Mouse (Mus musculus) ES-E14 (cell line): ENCODE data around the gene Hist1h4h.

Experiments
- CHD2 ChIP-seq: IDR thresholded peaks from 2 replicates; pipeline ENCODE4 v1.6.1; 2014; ENCODE audit warnings: mild to moderate bottlenecking, low read depth, low read length, inconsistent platforms
- HCFC1 ChIP-seq: IDR thresholded peaks from 2 replicates; pipeline ENCODE4 v1.6.1; 2012; ENCODE audit warnings: low read length, inconsistent platforms, borderline replicate concordance; ENCODE audit not compliant: insufficient read depth
- MAFK ChIP-seq: IDR thresholded peaks from 2 replicates; pipeline ENCODE4 v1.6.1; 2014; ENCODE audit warnings: mild to moderate bottlenecking, low read depth, low read length, inconsistent platforms; ENCODE audit not compliant: insufficient read depth
- ZC3H11A ChIP-seq: IDR thresholded peaks from 2 replicates; pipeline ENCODE4 v1.6.1; 2012; ENCODE audit warnings: low read depth, mild to moderate bottlenecking, inconsistent platforms, low read length, borderline replicate concordance
- ZNF384 ChIP-seq: IDR thresholded peaks from 2 replicates; pipeline ENCODE4 v1.6.1; 2012; ENCODE audit warnings: low read depth, low read length, inconsistent platforms

- no peak for TF ChIP-seq ZC3H11A
- TF ChIP-seq HCFC1: no peak
- 0 out of 2 replicates have a peak, but pooled peaks have one; percentile 38 for TF ChIP-seq ZNF384
- TF ChIP-seq MAFK: no peak
- no peak for TF ChIP-seq CHD2
These were observed 10.6 kb downstream of the Hist1h4h start for GRCm38 (mm10) chr13:23541497-23541896.
